Mouse (Mus musculus) heart, postnatal 0 days (tissue): ENCODE data around the gene Lrrc3.
A peak's percentile ranks its signal among the peaks of the same experiment; 100 is the strongest.

ENCODE experiments used
- CTCF ChIP-seq: IDR thresholded peaks from 2 replicates; pipeline ENCODE4 v1.5.1; 2016; ENCODE audit warnings: antibody characterized with exemption, control low read depth, low read depth
- EP300 ChIP-seq: IDR thresholded peaks from 2 replicates; pipeline ENCODE4 v1.6.1; 2016; ENCODE audit warnings: antibody characterized with exemption, low read depth

GRCm38 (mm10) chr10:77926140-77926539 is 23.8 kb upstream of the Lrrc3 start:
- peak; percentile 40 for TF ChIP-seq CTCF
- no peak for TF ChIP-seq EP300
